Mouse (Mus musculus): ENCODE data around the gene Nanos1. TPM values are rescaled to one million over a fixed set of nuclear protein-coding genes. Genes with fewer than 3 reads are reported as not detected.

Gene Nanos1
- polyA plus RNA-seq (2015; fragmentation: Nextera tagmentation; extraction: Ambion mirVana) = 1.2 and 1.3 TPM in 2 replicates

- peak within 1 kb of the TSS; percentile 100 for H3K4me2 ChIP-seq
Measured at GRCm38 (mm10) chr19:60755438-60756191, at the start of gene Nanos1. Gene Nanos1, plus strand, starts transcription at chr19:60755987.

GRCm38 (mm10) chr19:60709193-60709900 is 46.4 kb upstream of the Nanos1 start:
- WGBS (ENCODE audit: insufficient replicate concordance) = 31% methylated on average over 4 of the region's 4 CpGs
- peaks cover 37% of the 10 kb centered on the region for H3K4me1 ChIP-seq (replicated peaks)
- peak overlapping the region; percentile 86 for H3K27ac ChIP-seq (replicated peaks)
- H3K27me3 ChIP-seq = peaks cover 3% of the 10 kb centered on the region; the same call in 1 of the 2 replicates
- H3K4me3 ChIP-seq (replicated peaks) = no peak overlapping the region
- peak overlapping the region; percentile 56 for H3K4me2 ChIP-seq
- ATAC-seq (ENCODE audit: insufficient read depth) = peak; percentile 95
- no peaks in the 10 kb centered on the region for H3K9me3 ChIP-seq (replicated peaks)
- H3K36me3 ChIP-seq (replicated peaks) = no peaks in the 10 kb centered on the region
- H3K9ac ChIP-seq = peak overlapping the region; percentile 13; the same call in 1 of the 2 replicates

More at GRCm38 (mm10) chr19:60755438-60756191, at the start of gene Nanos1:
- no peaks in the 10 kb centered on the region for H3K9me3 ChIP-seq (replicated peaks)
- under 1% methylated on average over 55 of the region's 58 CpGs for WGBS (ENCODE audit: insufficient replicate concordance)
- peak within 1 kb of the TSS; percentile 71 for H3K27ac ChIP-seq (replicated peaks)
- H3K4me1 ChIP-seq (replicated peaks) = peaks cover 33% of the 10 kb centered on the region
- peak; percentile 93 for ATAC-seq (ENCODE audit: insufficient read depth)
- H3K27me3 ChIP-seq = peaks cover 50% of the 10 kb centered on the region
- H3K36me3 ChIP-seq (replicated peaks) = peaks cover 10% of the 10 kb centered on the region
- H3K9ac ChIP-seq = peak within 1 kb of the TSS; percentile 73
- peak within 1 kb of the TSS; percentile 79 for H3K4me3 ChIP-seq (replicated peaks)

- Histone ChIP-seq H3K4me2 (peak overlapping the region; percentile 56), H3K4me1 (replicated peaks) (peaks cover 37% of the 10 kb centered on the region), H3K36me3 (replicated peaks) (no peaks in the 10 kb centered on the region), H3K9me3 (replicated peaks) (no peaks in the 10 kb centered on the region), H3K27ac (replicated peaks) (peak overlapping the region; percentile 86), H3K9ac (no peak overlapping the region), H3K27me3 (peaks cover 3% of the 10 kb centered on the region; the same call in 1 of the 2 replicates), H3K4me3 (replicated peaks) (no peak overlapping the region)
- ATAC-seq (ENCODE audit: insufficient read depth) = peak; percentile 29; the same call in 1 of the 2 replicates
- WGBS (ENCODE audit: insufficient replicate concordance) = 27% methylated on average over 3 of the region's 3 CpGs
Measured at GRCm38 (mm10) chr19:60710196-60710595, 45.6 kb upstream of the Nanos1 start.

- H3K27ac ChIP-seq (replicated peaks) = no peak overlapping the region
- 0 out of 2 replicates have a peak, but pooled peaks cover 6% of the 10 kb centered on the region for H3K27me3 ChIP-seq
- H3K9ac ChIP-seq = no peak overlapping the region
- no peaks in the 10 kb centered on the region for H3K36me3 ChIP-seq (replicated peaks)
- ATAC-seq (ENCODE audit: insufficient read depth) = no peak
- no peak overlapping the region for H3K4me2 ChIP-seq
- H3K9me3 ChIP-seq (replicated peaks) = no peaks in the 10 kb centered on the region
- WGBS (ENCODE audit: insufficient replicate concordance) = 67% methylated on average over 2 of the region's 2 CpGs
- peaks cover 27% of the 10 kb centered on the region for H3K4me1 ChIP-seq (replicated peaks)
- H3K4me3 ChIP-seq (replicated peaks) = no peak overlapping the region
Measured at GRCm38 (mm10) chr19:60712577-60712976, 43.2 kb upstream of the Nanos1 start.

GRCm38 (mm10) chr19:60716381-60716780 is 39.4 kb upstream of the Nanos1 start:
- 81% methylated on average over 2 of the region's 2 CpGs for WGBS (ENCODE audit: insufficient replicate concordance)
- ATAC-seq (ENCODE audit: insufficient read depth) = no peak

GRCm38 (mm10) chr19:60730281-60730852 is 25.4 kb upstream of the Nanos1 start:
- no peaks in the 10 kb centered on the region for H3K36me3 ChIP-seq (replicated peaks)
- peak; percentile 74 for ATAC-seq (ENCODE audit: insufficient read depth)
- H3K27ac ChIP-seq (replicated peaks) = 0 out of 2 replicates have a peak overlapping the region, but pooled peaks have one; percentile 0
- 41% methylated on average over 2 of the region's 2 CpGs for WGBS (ENCODE audit: insufficient replicate concordance)
- H3K9me3 ChIP-seq (replicated peaks) = no peaks in the 10 kb centered on the region
- no peak overlapping the region for H3K4me3 ChIP-seq (replicated peaks)
- peaks cover 15% of the 10 kb centered on the region for H3K4me1 ChIP-seq (replicated peaks)
- H3K9ac ChIP-seq = no peak overlapping the region
- H3K27me3 ChIP-seq = peaks cover 43% of the 10 kb centered on the region
- no peak overlapping the region for H3K4me2 ChIP-seq

More at GRCm38 (mm10) chr19:60716381-60716780, 39.4 kb upstream of the Nanos1 start:
- Histone ChIP-seq H3K4me1 (replicated peaks) (no peaks in the 10 kb centered on the region; the same call in 1 of the 2 replicates), H3K9me3 (replicated peaks) (no peaks in the 10 kb centered on the region), H3K4me2 (no peak overlapping the region), H3K36me3 (replicated peaks) (no peaks in the 10 kb centered on the region), H3K27me3 (peaks cover 29% of the 10 kb centered on the region), H3K9ac (no peak overlapping the region), H3K27ac (replicated peaks) (no peak overlapping the region), H3K4me3 (replicated peaks) (no peak overlapping the region)

- H3K4me1 ChIP-seq (replicated peaks) = peaks cover 15% of the 10 kb centered on the region
- no peak overlapping the region for H3K9ac ChIP-seq
- peak; percentile 34; the same call in 1 of the 2 replicates for ATAC-seq (ENCODE audit: insufficient read depth)
- no peak overlapping the region for H3K4me2 ChIP-seq
- no peak overlapping the region for H3K27ac ChIP-seq (replicated peaks)
- H3K27me3 ChIP-seq = peaks cover 36% of the 10 kb centered on the region
- H3K4me3 ChIP-seq (replicated peaks) = no peak overlapping the region
- no peaks in the 10 kb centered on the region for H3K9me3 ChIP-seq (replicated peaks)
- no peaks in the 10 kb centered on the region for H3K36me3 ChIP-seq (replicated peaks)
- 58% methylated on average over 1 of the region's 1 CpGs for WGBS (ENCODE audit: insufficient replicate concordance)
Measured at GRCm38 (mm10) chr19:60731299-60731698, 24.5 kb upstream of the Nanos1 start.

GRCm38 (mm10) chr19:60731966-60732365 is 23.8 kb upstream of the Nanos1 start:
- H3K4me1 ChIP-seq (replicated peaks) = peaks cover 15% of the 10 kb centered on the region
- no peak overlapping the region for H3K4me3 ChIP-seq (replicated peaks)
- peaks cover 29% of the 10 kb centered on the region for H3K27me3 ChIP-seq
- no peak overlapping the region for H3K4me2 ChIP-seq
- no peak overlapping the region for H3K27ac ChIP-seq (replicated peaks)
- no peaks in the 10 kb centered on the region for H3K36me3 ChIP-seq (replicated peaks)
- WGBS (ENCODE audit: insufficient replicate concordance) = 61% methylated on average over 1 of the region's 1 CpGs
- no peak overlapping the region for H3K9ac ChIP-seq
- no peaks in the 10 kb centered on the region for H3K9me3 ChIP-seq (replicated peaks)
- no peak for ATAC-seq (ENCODE audit: insufficient read depth)

- Histone ChIP-seq H3K4me3 (replicated peaks) (no peak overlapping the region), H3K36me3 (replicated peaks) (no peaks in the 10 kb centered on the region), H3K9ac (no peak overlapping the region), H3K27ac (replicated peaks) (no peak overlapping the region), H3K27me3 (peaks cover 4% of the 10 kb centered on the region; the same call in 1 of the 2 replicates), H3K4me1 (replicated peaks) (peaks cover 24% of the 10 kb centered on the region), H3K9me3 (replicated peaks) (no peaks in the 10 kb centered on the region), H3K4me2 (no peak overlapping the region)
- WGBS (ENCODE audit: insufficient replicate concordance) = 42% methylated on average over 1 of the region's 1 CpGs
- no peak for ATAC-seq (ENCODE audit: insufficient read depth)
Measured at GRCm38 (mm10) chr19:60740560-60740959, 15.2 kb upstream of the Nanos1 start.

- Histone ChIP-seq H3K27me3 (no peaks in the 10 kb centered on the region), H3K36me3 (replicated peaks) (no peaks in the 10 kb centered on the region), H3K9ac (0 out of 2 replicates have a peak overlapping the region, but pooled peaks have one; percentile 35), H3K27ac (replicated peaks) (peak overlapping the region; percentile 78), H3K4me3 (replicated peaks) (no peak overlapping the region), H3K4me2 (peak overlapping the region; percentile 51), H3K4me1 (replicated peaks) (peaks cover 24% of the 10 kb centered on the region), H3K9me3 (replicated peaks) (no peaks in the 10 kb centered on the region)
- ATAC-seq (ENCODE audit: insufficient read depth) = peak; percentile 99
- 38% methylated on average over 5 of the region's 5 CpGs for WGBS (ENCODE audit: insufficient replicate concordance)
Measured at GRCm38 (mm10) chr19:60743767-60744547, 11.8 kb upstream of the Nanos1 start.
